Mouse (Mus musculus) MEL (cell line): ENCODE measurements around the gene Gtf2ird1. TPM values are rescaled to one million over a fixed set of nuclear protein-coding genes. Genes with fewer than 3 reads are reported as not detected.
A peak's percentile ranks its signal among the peaks of the same experiment; 100 is the strongest.
"Not testable (repeated sequence)": the region's sequence is repeated elsewhere in the genome, so short reads cannot be mapped to it uniquely, and the experiment has no call there.

ENCODE experiments used
- DNase-seq: peaks from one replicate; pipeline ENCODE4 v3.0.0; 2011; ENCODE audit warnings: low read depth, low spot score
- H3K27ac ChIP-seq: 2 replicates; pipeline ENCODE4 v1.5.1; 2012; ENCODE audit warnings: low read depth, mild to moderate bottlenecking, control low read depth, low read length, moderate library complexity; ENCODE audit not compliant: control insufficient read depth
- H3K27me3 ChIP-seq, 2 experiments: fragments of 150-350 bp in 1 of 2; sonication (generic) in 1 of 2; 2 replicates each; pipeline ENCODE4 v1.6.1; 2012; ENCODE audit warnings: low read length in 2 of 2, mild to moderate bottlenecking in 2 of 2, improper control_type of control experiment in 1 of 2, moderate library complexity in 1 of 2; ENCODE audit not compliant: insufficient read depth in 2 of 2, control insufficient read depth in 1 of 2
- H3K36me3 ChIP-seq, 2 experiments: 2 replicates each; pipeline ENCODE4 v1.6.1; 2012 to 2014; ENCODE audit warnings: low read length in 2 of 2, improper control_type of control experiment in 1 of 2, inconsistent platforms in 1 of 2, mild to moderate bottlenecking in 1 of 2; ENCODE audit not compliant: insufficient read depth in 2 of 2, control insufficient read depth in 1 of 2
- H3K4me1 ChIP-seq, 2 experiments: fragments of 150-350 bp in 1 of 2; sonication (generic) in 1 of 2; 2 replicates each; pipeline ENCODE4 v1.6.1; 2012; ENCODE audit warnings: low read length in 2 of 2, improper control_type of control experiment in 1 of 2, mild to moderate bottlenecking in 1 of 2; ENCODE audit not compliant: insufficient read depth in 2 of 2, control insufficient read depth in 1 of 2
- H3K4me3 ChIP-seq, 2 experiments: fragments of 150-350 bp in 1 of 2; sonication (generic) in 1 of 2; 2 replicates each; pipeline ENCODE4 v1.5.1; 2012; ENCODE audit warnings: low read depth in 2 of 2, low read length in 2 of 2, mild to moderate bottlenecking in 2 of 2, moderate library complexity in 2 of 2, control low read depth in 1 of 2, improper control_type of control experiment in 1 of 2; ENCODE audit not compliant: control insufficient read depth in 1 of 2, insufficient read depth in 1 of 2
- H3K79me2 ChIP-seq: 2 replicates; pipeline ENCODE4 v1.6.1; 2012; ENCODE audit warnings: mild to moderate bottlenecking, low read length, moderate library complexity; ENCODE audit not compliant: control insufficient read depth, poor library complexity, insufficient read depth
- H3K9ac ChIP-seq: 2 replicates; pipeline ENCODE4 v1.6.1; 2012; ENCODE audit warnings: low read depth, mild to moderate bottlenecking, control low read depth, low read length, moderate library complexity; ENCODE audit not compliant: control insufficient read depth, poor library complexity, severe bottlenecking
- H3K9me3 ChIP-seq: fragments of 150-350 bp; sonication (generic); replicated peaks from 2 replicates; pipeline ENCODE4 v1.6.1; 2012; ENCODE audit warnings: mild to moderate bottlenecking, low read length, improper control_type of control experiment, moderate library complexity; ENCODE audit not compliant: insufficient read depth
- BHLHE40 ChIP-seq: IDR thresholded peaks from 2 replicates; pipeline ENCODE4 v1.6.1; 2012; ENCODE audit warnings: low read depth, mild to moderate bottlenecking, inconsistent platforms, low read length, improper control_type of control experiment, borderline replicate concordance
- CHD1 ChIP-seq: IDR thresholded peaks from 2 replicates; pipeline ENCODE4 v1.6.1; 2012; ENCODE audit warnings: low read depth, mild to moderate bottlenecking, inconsistent platforms, low read length, improper control_type of control experiment
- CHD2 ChIP-seq: IDR thresholded peaks from 2 replicates; pipeline ENCODE4 v1.6.1; 2011; ENCODE audit warnings: low read length, improper control_type of control experiment
- ETS1 ChIP-seq: IDR thresholded peaks from 2 replicates; pipeline ENCODE4 v1.6.1; 2012; ENCODE audit warnings: low read depth, mild to moderate bottlenecking, inconsistent platforms, low read length, improper control_type of control experiment, moderate library complexity
- GABPA ChIP-seq: IDR thresholded peaks from 2 replicates; pipeline ENCODE4 v1.6.1; 2012; ENCODE audit warnings: low read depth, mild to moderate bottlenecking, inconsistent platforms, low read length, improper control_type of control experiment, moderate library complexity
- HCFC1 ChIP-seq: IDR thresholded peaks from 2 replicates; pipeline ENCODE4 v1.6.1; 2012; ENCODE audit warnings: low read depth, mild to moderate bottlenecking, inconsistent platforms, low read length, improper control_type of control experiment, moderate library complexity
- KAT2A ChIP-seq: conservative IDR thresholded peaks from 2 replicates; pipeline ENCODE4 v1.6.1; 2012; ENCODE audit warnings: low read depth, low read length, improper control_type of control experiment, inconsistent platforms
- MAFK ChIP-seq: IDR thresholded peaks from 2 replicates; pipeline ENCODE4 v1.6.1; 2011; ENCODE audit warnings: low read depth, mild to moderate bottlenecking, low read length, improper control_type of control experiment, borderline replicate concordance
- MYB ChIP-seq: IDR thresholded peaks from 2 replicates; pipeline ENCODE4 v1.6.1; 2011; ENCODE audit warnings: mild to moderate bottlenecking, low read depth, low read length, improper control_type of control experiment
- NELFE ChIP-seq: IDR thresholded peaks from 2 replicates; pipeline ENCODE4 v1.6.1; 2011; ENCODE audit warnings: low read depth, low read length, improper control_type of control experiment
- NRF1 ChIP-seq: IDR thresholded peaks from 2 replicates; pipeline ENCODE4 v1.6.1; 2014; ENCODE audit warnings: low read depth, mild to moderate bottlenecking, inconsistent platforms, low read length, improper control_type of control experiment, moderate library complexity; ENCODE audit not compliant: poor library complexity, insufficient read depth, severe bottlenecking
- POLR2AphosphoS5 ChIP-seq: IDR thresholded peaks from 2 replicates; pipeline ENCODE4 v1.6.1; 2012; ENCODE audit warnings: low read depth, borderline replicate concordance, mild to moderate bottlenecking, inconsistent platforms, low read length, moderate library complexity, mixed read lengths
- SMC3 ChIP-seq: IDR thresholded peaks from 2 replicates; pipeline ENCODE4 v1.6.1; 2011; ENCODE audit warnings: low read depth, low read length, improper control_type of control experiment
- TBP ChIP-seq: IDR thresholded peaks from 2 replicates; pipeline ENCODE4 v1.8.0; 2011; ENCODE audit warnings: low read depth, low read length, improper control_type of control experiment
- TCF12 ChIP-seq: IDR thresholded peaks from 2 replicates; pipeline ENCODE4 v1.6.1; 2014; ENCODE audit warnings: low read depth, mild to moderate bottlenecking, inconsistent platforms, low read length, improper control_type of control experiment, moderate library complexity
- USF2 ChIP-seq, 2 experiments: IDR thresholded peaks; 2 replicates each; pipeline ENCODE4 v1.6.1; 2011 to 2012; ENCODE audit warnings: improper control_type of control experiment in 2 of 2, low read length in 2 of 2, borderline replicate concordance in 1 of 2, inconsistent platforms in 1 of 2, low read depth in 1 of 2, mild to moderate bottlenecking in 1 of 2; ENCODE audit not compliant: insufficient read depth in 1 of 2
- ZKSCAN1 ChIP-seq: IDR thresholded peaks from 2 replicates; pipeline ENCODE4 v1.6.1; 2012; ENCODE audit warnings: low read depth, mild to moderate bottlenecking, inconsistent platforms, low read length, improper control_type of control experiment, moderate library complexity
- polyA plus RNA-seq, 2 experiments: library from polyadenylated mRNA; stranded (reverse) in 1 of 2; unstranded in 1 of 2; fragments of >175 nt in 1 of 2; fragments of >200 nt in 1 of 2; gene quantifications; 2 replicates each; pipeline versions ENCODE4 v1.2.1 to v1.2.4; 2012; ENCODE audit warnings: low replicate concordance in 2 of 2, low read depth in 1 of 2; ENCODE audit not compliant: insufficient read length in 2 of 2, insufficient read depth in 1 of 2, missing spikeins in 1 of 2
- total RNA-seq: library from RNA; depleted of rRNA; stranded (reverse); fragments of 300-350 nt; gene quantifications from 2 replicates; pipeline ENCODE4 v1.2.3, GENCODE M21; 2012

Gtf2ird1 gene
- total and polyA plus RNA-seq, 3 experiments, result 15.2 to 54.7 TPM; not detected in 1

GRCm38 (mm10) chr5:134341321-134341720 is 115.2 kb downstream of the Gtf2ird1 start (continued):
- TF ChIP-seq BHLHE40, result peak; percentile 76; the same call in 1 of the 2 replicates

GRCm38 (mm10) chr5:134340101-134340522 is 116.4 kb downstream of the Gtf2ird1 start:
- H3K36me3 ChIP-seq, result no peaks in the 10 kb centered on the region
- no peak overlapping the region for H3K4me3 ChIP-seq
- H3K27me3 ChIP-seq, result no peaks in the 10 kb centered on the region
- TF ChIP-seq TBP (no peak), USF2 (IDR thresholded peaks at IDR 0.05; ENCODE audit: borderline replicate concordance in 1 of 2, insufficient read depth in 1 of 2, low read depth in 1 of 2, low read length in 2 of 2) (no peak), ETS1 (no peak), POLR2AphosphoS5 (no peak), NRF1 (no peak), SMC3 (no peak), MYB (no peak), MAFK (no peak), KAT2A (no peak), HCFC1 (no peak), CHD1 (no peak), BHLHE40 (no peak), CHD2 (no peak), NELFE (no peak), ZKSCAN1 (no peak), TCF12 (no peak), GABPA (no peak)
- TF ChIP-seq, all 39 proteins: peak for 0
- H3K9me3 ChIP-seq, result no peaks in the 10 kb centered on the region
- DNase-seq, result no peak
- H3K4me1 ChIP-seq, result peaks cover 0 to 6% of the 10 kb centered on the region in 2 experiments; a peak in 2 of 4 replicates
- no peak overlapping the region for H3K27ac ChIP-seq
- no peaks in the 10 kb centered on the region for H3K79me2 ChIP-seq
- no peak overlapping the region for H3K9ac ChIP-seq

DNA sequence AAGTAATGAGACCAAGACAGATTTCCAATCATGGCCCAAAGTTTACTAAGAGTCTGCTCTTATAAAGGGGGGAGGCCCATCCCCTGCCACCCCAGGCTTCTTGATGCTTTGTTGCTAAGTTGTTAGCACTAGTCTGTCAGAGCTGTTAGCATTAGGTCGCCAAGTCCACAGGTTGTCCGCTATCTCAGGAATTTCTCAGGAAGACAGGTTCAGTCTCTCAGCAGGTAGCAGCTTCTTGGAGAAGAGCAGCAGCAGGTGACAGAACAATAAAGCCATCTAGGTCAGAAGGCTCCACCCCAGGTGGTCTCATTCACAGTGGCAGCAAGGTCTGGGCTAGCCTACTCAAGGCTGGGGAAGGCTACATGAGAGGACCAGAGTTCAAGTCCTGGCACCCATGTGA is 119.5 kb downstream of the Gtf2ird1 start:
- not testable (repeated sequence) for H3K27me3 ChIP-seq, H3K27ac ChIP-seq

More for the DNA sequence above, 119.5 kb downstream of the Gtf2ird1 start:
- not testable (repeated sequence) for DNase-seq, H3K9me3 ChIP-seq, H3K36me3 ChIP-seq, H3K79me2 ChIP-seq, H3K4me1 ChIP-seq, H3K9ac ChIP-seq, H3K4me3 ChIP-seq
